Mouse (Mus musculus): Measurements from ENCODE around the gene Rbm34. TPM values are rescaled to one million over a fixed set of nuclear protein-coding genes. Genes with fewer than 3 reads are reported as not detected.
"Not testable (repeated sequence)": the region's sequence is repeated elsewhere in the genome, so short reads cannot be mapped to it uniquely, and the experiment has no call there.

The Rbm34 gene
- total RNA-seq, 1 experiment from 2014 or later: 14.1 TPM

- no peak for DNase-seq
Observed at GRCm38 (mm10) chr8:126919703-126920102, 51.2 kb downstream of the Rbm34 start.

- DNase-seq: peak; percentile 78
Observed at GRCm38 (mm10) chr8:126919255-126919654, 51.6 kb downstream of the Rbm34 start.

GRCm38 (mm10) chr8:126918356-126918755 lies 52.5 kb downstream of the Rbm34 start:
- DNase-seq: no peak

DNA sequence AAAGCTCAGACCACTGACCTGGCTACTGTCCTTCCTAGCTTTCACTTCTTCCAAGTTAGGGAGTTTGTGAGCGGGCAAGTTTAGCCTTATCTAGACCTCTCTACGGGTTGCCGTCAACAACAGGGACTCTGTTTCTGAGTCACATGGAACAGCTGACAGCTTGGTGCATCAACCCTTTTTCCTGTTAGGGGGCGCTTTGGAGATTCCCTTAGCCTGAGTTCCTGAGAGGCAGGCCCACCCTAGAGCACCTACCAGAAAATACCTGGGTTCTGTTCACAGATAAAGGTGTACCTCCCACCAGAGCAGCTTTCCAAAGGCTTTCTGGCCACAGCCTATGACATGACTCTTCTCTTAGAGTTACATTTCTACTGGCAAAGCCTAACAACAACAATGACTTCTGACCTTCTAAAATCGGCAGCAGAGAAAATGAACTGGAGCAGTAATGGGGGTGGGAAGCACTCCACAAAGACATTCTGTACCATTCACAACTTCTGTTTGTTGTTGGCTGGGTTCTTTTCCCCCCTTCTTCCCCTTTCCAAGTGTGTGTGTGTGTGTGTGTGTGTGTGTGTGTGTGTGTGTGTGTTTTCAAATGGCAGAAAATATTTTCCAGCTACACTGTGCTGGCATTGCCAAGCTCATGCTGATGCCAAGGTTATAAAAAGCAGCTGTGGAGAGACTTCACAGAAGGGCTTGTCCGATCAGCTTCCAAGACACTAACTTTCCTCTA lies 53.5 kb downstream of the Rbm34 start:
- peak; percentile 55 for DNase-seq

DNA sequence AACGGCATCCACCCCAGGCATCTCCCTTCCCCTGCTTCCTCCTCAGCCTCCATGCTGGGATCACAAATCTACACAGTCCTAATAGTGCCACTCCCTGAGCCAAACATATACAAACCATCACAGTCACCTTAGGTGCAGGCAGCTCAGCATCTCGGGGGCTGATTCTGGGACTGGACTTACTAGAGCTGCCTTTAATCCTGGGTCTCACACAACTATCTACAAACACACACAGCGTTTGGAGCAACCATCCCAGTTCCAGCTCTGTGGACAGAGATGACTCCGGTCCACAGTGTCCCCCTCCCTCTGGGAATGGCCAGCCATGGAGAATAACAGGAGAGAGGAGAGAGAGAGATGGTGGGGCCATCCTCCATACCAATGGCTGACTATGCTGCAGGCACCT lies 54.3 kb downstream of the Rbm34 start:
- no peak for DNase-seq

- DNase-seq: no peak
Observed at GRCm38 (mm10) chr8:126914609-126915375, 56.1 kb downstream of the Rbm34 start.

GRCm38 (mm10) chr8:126914107-126914490 lies 56.8 kb downstream of the Rbm34 start:
- not testable (repeated sequence) for DNase-seq

DNA sequence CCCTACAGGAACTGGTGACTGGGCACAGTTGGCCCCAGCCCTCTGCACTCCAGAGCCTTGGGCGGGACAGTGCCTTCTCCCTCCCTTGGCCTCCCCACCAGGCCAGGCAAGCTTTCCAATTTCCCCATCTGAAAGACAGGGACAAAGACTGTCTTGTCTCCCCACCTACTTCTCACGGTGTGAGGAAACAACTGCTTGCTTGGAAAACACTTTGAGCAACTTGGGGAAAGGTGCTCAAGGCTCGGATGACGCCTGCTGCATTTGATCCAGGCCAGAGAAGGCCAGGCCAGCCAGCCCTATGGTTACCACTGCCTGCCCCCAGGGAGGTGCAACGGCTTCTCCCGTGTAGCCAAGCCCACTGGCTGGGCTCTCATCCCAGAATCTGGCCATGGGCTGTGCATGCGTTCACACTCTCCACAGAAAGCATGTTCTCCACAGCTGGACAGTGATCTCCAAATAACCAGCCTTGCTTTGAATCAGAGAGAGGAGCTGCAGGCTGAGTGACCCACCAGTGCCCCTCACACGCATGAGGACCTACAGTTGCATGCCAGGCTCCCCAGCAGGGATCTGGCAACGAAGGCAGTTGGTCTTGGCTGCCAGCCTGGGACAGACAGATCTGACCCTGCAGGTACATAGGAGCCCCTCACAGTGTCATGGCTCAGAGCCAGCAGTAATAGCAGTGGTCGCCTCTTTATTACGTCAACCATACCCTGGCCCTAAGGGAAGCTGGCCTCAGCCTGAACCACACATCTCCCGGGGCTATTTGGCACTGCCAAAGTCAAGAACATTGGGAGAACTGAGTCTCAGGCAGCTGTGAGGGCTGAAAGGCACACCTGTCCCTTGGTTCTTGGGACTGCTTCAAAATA lies 57.4 kb downstream of the Rbm34 start:
- DNase-seq: peak; percentile 81

- peak; percentile 84 for DNase-seq
Observed at GRCm38 (mm10) chr8:126909371-126909802, 61.5 kb downstream of the Rbm34 start.

DNA sequence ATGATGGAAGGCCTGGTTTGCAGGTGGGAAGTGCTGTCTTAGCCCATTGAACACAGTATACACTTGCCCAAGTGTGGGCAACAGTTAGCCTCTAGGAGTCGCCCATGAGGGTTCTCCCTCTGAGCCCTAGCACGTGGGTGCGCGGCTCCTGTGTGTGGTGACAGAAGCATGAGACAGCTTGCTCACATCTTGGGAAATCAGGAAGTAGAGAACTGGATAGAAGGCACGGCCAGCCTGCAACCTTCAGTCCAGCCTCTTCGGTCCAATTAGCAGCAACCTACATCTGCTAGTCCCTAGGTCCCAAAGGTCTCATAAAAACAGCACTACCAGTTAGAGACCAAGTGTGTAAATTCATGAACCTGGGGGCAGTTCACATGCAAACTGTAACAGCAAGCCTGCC lies 62.1 kb downstream of the Rbm34 start:
- peak; percentile 71 for DNase-seq

- DNase-seq: no peak
Observed at GRCm38 (mm10) chr8:126907968-126908367, 62.9 kb downstream of the Rbm34 start.

- peak; percentile 58 for DNase-seq
Observed at GRCm38 (mm10) chr8:126907374-126907773, 63.5 kb downstream of the Rbm34 start.

DNA sequence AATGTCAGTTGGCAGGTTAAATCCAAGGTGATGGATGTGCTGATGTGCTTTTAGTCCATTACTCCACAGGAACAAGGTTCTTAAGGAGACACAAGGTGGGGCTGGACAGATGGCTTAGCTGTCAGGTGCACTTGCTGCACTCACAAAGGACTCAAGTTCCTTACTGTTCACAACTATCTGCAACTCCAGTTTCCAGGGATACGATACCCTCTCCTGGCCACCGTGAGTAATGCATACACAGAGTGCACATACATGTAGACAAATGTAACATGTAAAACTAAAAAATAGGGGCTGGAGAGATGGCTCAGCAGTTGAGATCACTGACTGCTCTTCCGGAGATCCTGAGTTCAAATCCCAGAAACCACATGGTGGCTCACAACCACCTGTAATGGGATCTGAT lies 65.5 kb downstream of the Rbm34 start:
- DNase-seq: no peak

DNA sequence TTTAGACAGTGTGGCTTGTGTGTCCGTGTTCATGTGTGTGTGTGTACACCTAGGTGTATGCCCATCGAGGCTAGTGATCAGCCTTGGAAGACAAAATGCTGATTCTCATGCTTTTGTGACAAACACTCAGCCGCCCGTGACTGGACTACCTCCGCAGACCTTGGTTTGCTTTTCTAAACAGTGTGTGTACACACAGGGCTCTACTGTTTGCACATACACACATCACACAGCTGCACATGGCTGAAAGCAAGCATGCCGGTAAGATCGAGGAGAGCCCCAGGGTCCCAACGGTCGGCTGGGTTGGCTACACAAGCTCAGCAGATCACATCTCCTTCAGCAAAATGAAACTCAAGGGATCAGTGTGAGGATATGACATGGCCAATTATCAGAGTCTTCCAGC lies 66.9 kb downstream of the Rbm34 start:
- DNase-seq: no peak

GRCm38 (mm10) chr8:126903224-126903895 lies 67.5 kb downstream of the Rbm34 start:
- DNase-seq: no peak

DNA sequence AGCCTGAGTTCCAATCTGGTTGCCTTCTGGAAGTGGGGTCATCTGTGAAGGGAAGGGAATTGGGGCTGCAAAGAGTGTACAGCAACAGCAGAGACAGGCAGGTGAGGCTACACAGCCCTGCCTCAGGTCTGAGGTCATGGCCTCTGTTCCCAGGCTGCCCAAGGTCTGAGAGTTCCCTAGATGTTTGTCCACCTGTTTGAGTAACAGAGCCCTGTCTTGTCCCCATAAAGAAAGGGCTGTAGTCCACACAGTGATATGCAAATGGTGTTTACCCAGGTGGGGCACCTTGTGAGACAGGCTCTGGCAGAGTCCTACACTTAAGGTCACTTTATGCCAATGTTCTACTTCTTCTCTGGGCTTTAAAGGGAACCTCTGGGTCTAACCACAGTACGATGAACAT lies 69.3 kb downstream of the Rbm34 start:
- DNase-seq: no peak

- DNase-seq: no peak
Observed at GRCm38 (mm10) chr8:126901049-126901448, 69.8 kb downstream of the Rbm34 start.

Other genes starting within 250 kb of the Rbm34 start
- gene Tomm20, start 25.2 kb downstream of the Rbm34 start, total RNA-seq (2021): 206 and 229 TPM in 2 replicates
- gene Pard3, start 92.8 kb upstream of the Rbm34 start, total RNA-seq (2021): 37.8 and 40.2 TPM in 2 replicates